Mouse (Mus musculus): ENCODE results near the gene Mogat1. TPM values are rescaled to one million over a fixed set of nuclear protein-coding genes. Genes with fewer than 3 reads are reported as not detected.

The Mogat1 gene
- not detected in 2 replicates for polyA plus RNA-seq (2012)

DNA sequence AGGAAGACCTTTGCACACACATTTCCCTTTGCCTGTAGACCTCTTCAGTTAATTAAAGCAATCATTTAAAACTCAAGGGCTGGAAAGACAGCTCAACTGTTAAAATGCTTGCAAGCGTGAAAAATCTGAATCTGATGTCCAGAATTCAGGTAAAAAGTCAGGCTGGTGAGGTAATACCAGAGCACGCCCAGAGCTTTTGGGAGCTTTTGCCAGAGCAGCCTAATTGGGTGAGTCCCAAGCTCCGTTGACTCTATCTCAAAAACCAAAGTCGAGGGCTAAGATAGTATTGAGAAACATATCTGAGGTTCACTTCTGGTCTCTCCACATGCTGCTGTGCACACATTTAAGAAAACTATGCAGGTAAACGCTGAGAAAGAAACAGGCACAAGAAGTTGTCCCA lies at the start of gene Mogat1:
Gene Mogat1 (plus strand): TSS at position 130 of the 400 bp plus-strand sequence.
- no peak for TF ChIP-seq GATA1 (IDR thresholded peaks at IDR 0.05; ENCODE audit: low read length)

DNA sequence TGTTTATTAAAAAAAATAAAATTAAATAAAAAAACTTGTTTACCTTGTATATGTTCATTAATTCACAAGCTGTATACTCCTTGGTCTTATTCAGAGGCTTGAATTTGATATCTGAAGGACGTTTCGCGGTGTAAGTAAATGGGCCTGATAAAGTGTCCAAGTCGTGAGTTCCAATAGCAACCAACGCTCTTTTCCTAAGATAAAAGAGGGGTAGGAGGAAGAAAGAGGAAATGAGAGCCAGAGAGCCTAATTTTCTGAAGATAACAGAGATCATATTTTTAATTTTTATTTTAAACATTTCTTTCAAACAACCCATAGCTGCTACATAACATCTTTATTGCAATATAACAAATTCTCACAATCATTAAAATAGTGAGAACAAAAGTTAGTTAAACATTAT lies 38.4 kb upstream of the Mogat1 start:
- no peak for TF ChIP-seq GATA1 (IDR thresholded peaks at IDR 0.05; ENCODE audit: low read length)

DNA sequence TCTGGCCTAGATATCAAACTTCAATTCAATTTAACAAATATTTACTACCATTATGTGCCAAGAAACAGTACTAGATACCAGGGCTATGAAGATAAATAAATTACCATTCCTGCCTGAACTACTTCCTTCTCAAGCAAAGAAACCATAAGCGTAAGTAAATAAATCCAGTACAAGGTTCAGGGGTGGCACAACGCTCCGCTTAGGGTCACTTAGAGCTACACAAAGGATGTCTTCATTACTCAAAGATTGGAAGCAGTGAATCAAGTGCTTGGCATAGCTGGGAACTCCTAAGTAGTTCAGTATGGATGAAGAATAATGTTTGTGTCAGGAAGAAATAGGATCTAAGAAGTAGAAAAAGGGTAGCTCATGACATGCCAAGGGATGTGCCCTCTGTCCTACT lies 27.4 kb upstream of the Mogat1 start:
- TF ChIP-seq GATA1 (IDR thresholded peaks at IDR 0.05; ENCODE audit: low read length) = no peak

- no peak for TF ChIP-seq GATA1 (IDR thresholded peaks at IDR 0.05; ENCODE audit: low read length)
Measured at GRCm38 (mm10) chr1:78484361-78484760, 26.4 kb upstream of the Mogat1 start.

DNA sequence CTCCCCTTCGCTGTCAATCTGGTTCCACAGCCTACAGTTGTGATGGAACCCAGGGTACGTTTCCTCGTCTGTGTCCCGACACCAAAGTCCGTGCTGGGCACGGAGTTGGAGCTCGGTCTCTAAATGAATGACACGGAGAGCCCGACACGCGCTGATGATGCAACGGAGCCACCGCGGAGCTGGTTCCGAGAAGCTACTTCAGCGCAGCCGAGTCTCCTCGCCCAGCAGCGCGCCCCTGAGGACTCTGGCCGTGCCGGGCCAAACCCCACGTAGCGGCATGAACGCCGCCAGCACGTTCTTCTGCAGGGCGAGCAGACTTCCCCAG lies 22.4 kb upstream of the Mogat1 start:
- no peak for TF ChIP-seq GATA1 (IDR thresholded peaks at IDR 0.05; ENCODE audit: low read length)

- TF ChIP-seq GATA1 (IDR thresholded peaks at IDR 0.05; ENCODE audit: low read length) = no peak
Measured at GRCm38 (mm10) chr1:78488752-78489492, 21.9 kb upstream of the Mogat1 start, which contains the start of gene Farsb. Gene Farsb, minus strand, starts transcription at chr1:78488897.

- TF ChIP-seq GATA1 (IDR thresholded peaks at IDR 0.05; ENCODE audit: low read length) = no peak
Measured at GRCm38 (mm10) chr1:78490143-78490542, 20.6 kb upstream of the Mogat1 start.

GRCm38 (mm10) chr1:78501036-78501435 lies 9.8 kb upstream of the Mogat1 start:
- no peak for TF ChIP-seq GATA1 (IDR thresholded peaks at IDR 0.05; ENCODE audit: low read length)

DNA sequence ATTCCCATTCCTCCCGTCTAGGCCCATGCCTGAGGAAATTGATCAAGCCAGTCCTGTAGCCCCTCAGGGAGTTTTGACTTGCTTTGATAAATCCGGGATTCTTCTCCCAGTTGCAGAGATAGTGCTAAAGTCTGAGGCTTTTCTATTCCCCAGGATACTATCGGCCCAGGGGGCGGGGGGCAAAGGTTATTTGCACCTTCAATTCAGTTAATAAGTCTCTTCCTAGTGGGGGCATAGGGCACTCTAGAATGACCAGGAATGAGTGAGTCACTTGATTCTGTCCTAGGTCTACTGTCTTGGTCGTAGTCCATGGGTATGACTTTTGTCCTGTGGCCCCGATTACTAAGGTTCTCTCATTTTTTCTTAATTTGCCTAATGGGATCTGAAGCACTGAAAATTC lies 8.3 kb upstream of the Mogat1 start:
- TF ChIP-seq GATA1 (IDR thresholded peaks at IDR 0.05; ENCODE audit: low read length) = no peak

GRCm38 (mm10) chr1:78507137-78507536 lies 3.7 kb upstream of the Mogat1 start:
- TF ChIP-seq GATA1 (IDR thresholded peaks at IDR 0.05; ENCODE audit: low read length) = no peak

DNA sequence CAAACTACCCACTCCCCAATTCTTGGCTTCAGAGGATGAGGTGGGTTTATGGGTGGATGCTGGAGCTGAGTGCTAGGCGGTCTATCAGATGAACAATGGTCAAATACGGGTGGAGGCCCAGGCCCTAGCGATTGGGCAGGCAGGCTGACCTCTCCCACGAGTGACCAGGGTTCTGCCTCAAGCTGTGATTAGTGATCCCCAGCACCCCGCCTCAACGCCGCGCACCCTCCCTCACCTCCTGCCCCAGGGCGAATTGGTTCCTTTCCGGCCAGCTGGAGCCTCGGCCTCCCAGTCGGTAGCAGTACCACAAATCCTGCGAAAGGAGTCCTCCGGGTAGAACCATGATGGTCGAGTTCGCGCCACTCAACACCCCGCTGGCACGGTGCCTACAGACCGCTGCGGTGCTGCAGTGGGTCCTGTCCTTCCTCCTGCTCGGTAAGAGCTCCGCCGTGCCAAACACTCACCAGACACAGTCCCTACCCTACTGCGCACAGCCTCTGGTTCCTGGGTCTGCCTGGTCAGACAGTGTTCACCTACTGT lies 900 bp downstream of the Mogat1 start, which contains the start of gene BC035947:
Gene BC035947 (minus strand): TSS at position 538 of the 540 bp plus-strand sequence.
- TF ChIP-seq GATA1 (IDR thresholded peaks at IDR 0.05; ENCODE audit: low read length) = no peak

GRCm38 (mm10) chr1:78512756-78513155 lies 2.0 kb downstream of the Mogat1 start:
- TF ChIP-seq GATA1 (IDR thresholded peaks at IDR 0.05; ENCODE audit: low read length) = no peak

DNA sequence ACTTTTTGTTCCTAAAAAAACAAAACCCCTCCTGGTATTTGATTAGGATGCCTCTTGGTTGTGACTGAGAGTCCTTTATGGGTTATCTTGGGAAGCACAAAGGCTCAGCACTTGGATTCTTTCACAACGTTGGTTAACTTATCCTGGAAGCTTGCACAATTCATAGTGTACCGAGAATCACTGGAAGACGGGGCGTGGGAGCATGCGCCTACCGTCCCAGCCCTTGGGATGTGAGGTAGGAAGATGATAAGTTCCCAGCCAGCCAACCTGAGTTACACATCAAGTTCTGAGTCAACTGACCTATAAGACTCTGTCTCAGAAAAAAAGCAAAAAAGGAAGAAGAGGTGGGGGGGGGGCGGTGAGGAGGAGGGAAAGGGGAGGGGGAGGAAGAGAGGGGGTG lies 8.1 kb downstream of the Mogat1 start:
- TF ChIP-seq GATA1 (IDR thresholded peaks at IDR 0.05; ENCODE audit: low read length) = no peak

GRCm38 (mm10) chr1:78525189-78525886 lies 14.5 kb downstream of the Mogat1 start:
- TF ChIP-seq GATA1 (IDR thresholded peaks at IDR 0.05; ENCODE audit: low read length) = no peak

- TF ChIP-seq GATA1 (IDR thresholded peaks at IDR 0.05; ENCODE audit: low read length) = no peak
Measured at GRCm38 (mm10) chr1:78528356-78528755, 17.6 kb downstream of the Mogat1 start.

- TF ChIP-seq GATA1 (IDR thresholded peaks at IDR 0.05; ENCODE audit: low read length) = no peak
Measured at GRCm38 (mm10) chr1:78529011-78529410, 18.2 kb downstream of the Mogat1 start.

Measured in G1E-ER4 (cell line).